Mouse (Mus musculus) G1E (cell line): Measurements from ENCODE around the gene Evi2a.

Experiments
- CTCF ChIP-seq: IDR thresholded peaks from 2 replicates; pipeline ENCODE4 v1.5.1; 2012; ENCODE audit warnings: low read depth, low read length, inconsistent platforms, mixed read lengths
- GATA1 ChIP-seq: IDR thresholded peaks from 2 replicates; pipeline ENCODE4 v1.6.1; 2012; ENCODE audit warnings: borderline replicate concordance, low read length, inconsistent platforms, mixed read lengths
- GATA2 ChIP-seq: IDR thresholded peaks from 2 replicates; pipeline ENCODE4 v1.6.1; 2012; ENCODE audit warnings: low read depth, low read length, inconsistent platforms, borderline replicate concordance
- POLR2AphosphoS5 ChIP-seq: IDR thresholded peaks from 2 replicates; pipeline ENCODE4 v1.6.1; 2012; ENCODE audit warnings: low read depth, low read length, inconsistent platforms; ENCODE audit not compliant: insufficient replicate concordance
- TAL1 ChIP-seq: conservative IDR thresholded peaks from 2 replicates; pipeline ENCODE4 v1.6.1; 2012; ENCODE audit warnings: low read depth, low read length, inconsistent platforms, mixed read lengths

GRCm38 (mm10) chr11:79527739-79528384 is 2.5 kb downstream of the Evi2a start:
- TF ChIP-seq CTCF = no peak
- TF ChIP-seq POLR2AphosphoS5 = no peak
- TF ChIP-seq TAL1 = no peak
- no peak for TF ChIP-seq GATA1
- TF ChIP-seq GATA2 = no peak
